Mouse (Mus musculus): ENCODE data around the gene Abraxas1. TPM values are rescaled to one million over a fixed set of nuclear protein-coding genes. Genes with fewer than 3 reads are reported as not detected.

The Abraxas1 gene
- total and polyA plus RNA-seq, 2 experiments from 2014 or later: 5.2 to 10.3 TPM

- TF ChIP-seq CTCF (IDR thresholded peaks at IDR 0.05; ENCODE audit: low read depth): no peak
- peaks cover 47% of the 10 kb centered on the region for H3K36me3 ChIP-seq (ENCODE audit: insufficient read depth)
- no peak overlapping the region for H3K9ac ChIP-seq
- no peaks in the 10 kb centered on the region for H3K9me3 ChIP-seq (ENCODE audit: low read length)
- 81% methylated on average over 5 of the region's 5 CpGs for WGBS
- no peak overlapping the region for H3K27ac ChIP-seq (ENCODE audit: low read depth, low read length)
- DNase-seq (no peak), ATAC-seq (no peak)
- no peak overlapping the region for H3K4me3 ChIP-seq (ENCODE audit: low read depth, low read length)
- 0 out of 2 replicates have a peak, but pooled peaks cover 7% of the 10 kb centered on the region for H3K4me1 ChIP-seq (ENCODE audit: insufficient read depth)
- H3K4me2 ChIP-seq (ENCODE audit: low read depth): no peak overlapping the region
- H3K27me3 ChIP-seq (ENCODE audit: insufficient read depth, low read length): no peaks in the 10 kb centered on the region
Measured at GRCm38 (mm10) chr5:100794084-100794483, 26.7 kb downstream of the Abraxas1 start.

- Histone ChIP-seq H3K4me2 (ENCODE audit: low read depth) (no peak overlapping the region), H3K4me3 (ENCODE audit: low read depth, low read length) (no peak overlapping the region), H3K27me3 (ENCODE audit: insufficient read depth, low read length) (no peaks in the 10 kb centered on the region), H3K9ac (no peak overlapping the region), H3K27ac (ENCODE audit: low read depth, low read length) (no peak overlapping the region), H3K9me3 (ENCODE audit: low read length) (no peaks in the 10 kb centered on the region), H3K36me3 (ENCODE audit: insufficient read depth) (peaks cover 64% of the 10 kb centered on the region), H3K4me1 (ENCODE audit: insufficient read depth) (no peaks in the 10 kb centered on the region)
- 91% methylated on average over 7 of the region's 7 CpGs for WGBS
- TF ChIP-seq CTCF (IDR thresholded peaks at IDR 0.05; ENCODE audit: low read depth): no peak
- no peak for ATAC-seq
- no peak for DNase-seq
Measured at GRCm38 (mm10) chr5:100792261-100792660, 28.5 kb downstream of the Abraxas1 start.

GRCm38 (mm10) chr5:100787527-100787926, 33.2 kb downstream of the Abraxas1 start:
- H3K27me3 ChIP-seq (ENCODE audit: insufficient read depth, low read length): no peaks in the 10 kb centered on the region
- no peak for TF ChIP-seq CTCF (IDR thresholded peaks at IDR 0.05; ENCODE audit: low read depth)
- no peaks in the 10 kb centered on the region for H3K9me3 ChIP-seq (ENCODE audit: low read length)
- H3K36me3 ChIP-seq (ENCODE audit: insufficient read depth): peaks cover 81% of the 10 kb centered on the region
- H3K4me3 ChIP-seq (ENCODE audit: low read depth, low read length): no peak overlapping the region
- no peak overlapping the region for H3K4me2 ChIP-seq (ENCODE audit: low read depth)
- no peaks in the 10 kb centered on the region for H3K4me1 ChIP-seq (ENCODE audit: insufficient read depth)
- ATAC-seq (no peak), DNase-seq (no peak)
- H3K27ac ChIP-seq (ENCODE audit: low read depth, low read length): no peak overlapping the region
- H3K9ac ChIP-seq: no peak overlapping the region
- WGBS: 95% methylated on average over 9 of the region's 9 CpGs

GRCm38 (mm10) chr5:100779002-100779401, 41.8 kb downstream of the Abraxas1 start:
- peaks cover 68% of the 10 kb centered on the region for H3K36me3 ChIP-seq (ENCODE audit: insufficient read depth)
- no peak for TF ChIP-seq CTCF (IDR thresholded peaks at IDR 0.05; ENCODE audit: low read depth)
- no peaks in the 10 kb centered on the region for H3K9me3 ChIP-seq (ENCODE audit: low read length)
- H3K27ac ChIP-seq (ENCODE audit: low read depth, low read length): no peak overlapping the region
- H3K4me1 ChIP-seq (ENCODE audit: insufficient read depth): no peaks in the 10 kb centered on the region
- no peak overlapping the region for H3K4me3 ChIP-seq (ENCODE audit: low read depth, low read length)
- 96% methylated on average over 13 of the region's 13 CpGs for WGBS
- no peak for DNase-seq
- H3K9ac ChIP-seq: no peak overlapping the region
- no peak for ATAC-seq
- no peak overlapping the region for H3K4me2 ChIP-seq (ENCODE audit: low read depth)
- no peaks in the 10 kb centered on the region for H3K27me3 ChIP-seq (ENCODE audit: insufficient read depth, low read length)

GRCm38 (mm10) chr5:100776900-100777299, 43.9 kb downstream of the Abraxas1 start:
- TF ChIP-seq CTCF (IDR thresholded peaks at IDR 0.05; ENCODE audit: low read depth): no peak
- Histone ChIP-seq H3K9ac (no peak overlapping the region), H3K36me3 (ENCODE audit: insufficient read depth) (peaks cover 64% of the 10 kb centered on the region), H3K4me3 (ENCODE audit: low read depth, low read length) (no peak overlapping the region), H3K4me1 (ENCODE audit: insufficient read depth) (no peaks in the 10 kb centered on the region), H3K9me3 (ENCODE audit: low read length) (no peaks in the 10 kb centered on the region), H3K27ac (ENCODE audit: low read depth, low read length) (no peak overlapping the region), H3K27me3 (ENCODE audit: insufficient read depth, low read length) (no peaks in the 10 kb centered on the region), H3K4me2 (ENCODE audit: low read depth) (no peak overlapping the region)
- ATAC-seq (no peak), DNase-seq (no peak)
- WGBS: 96% methylated on average over 5 of the region's 5 CpGs

- Histone ChIP-seq H3K36me3 (ENCODE audit: insufficient read depth) (peaks cover 64% of the 10 kb centered on the region), H3K4me3 (ENCODE audit: low read depth, low read length) (no peak overlapping the region), H3K9ac (no peak overlapping the region), H3K27ac (ENCODE audit: low read depth, low read length) (no peak overlapping the region), H3K9me3 (ENCODE audit: low read length) (no peaks in the 10 kb centered on the region), H3K27me3 (ENCODE audit: insufficient read depth, low read length) (no peaks in the 10 kb centered on the region), H3K4me2 (ENCODE audit: low read depth) (no peak overlapping the region), H3K4me1 (ENCODE audit: insufficient read depth) (no peaks in the 10 kb centered on the region)
- no peak for DNase-seq
- 94% methylated on average over 13 of the region's 13 CpGs for WGBS
- ATAC-seq: no peak
- no peak for TF ChIP-seq CTCF (IDR thresholded peaks at IDR 0.05; ENCODE audit: low read depth)
Measured at GRCm38 (mm10) chr5:100775778-100776404, 44.9 kb downstream of the Abraxas1 start.

GRCm38 (mm10) chr5:100771575-100771974, 49.2 kb downstream of the Abraxas1 start:
- DNase-seq (no peak), ATAC-seq (no peak)
- Histone ChIP-seq H3K36me3 (ENCODE audit: insufficient read depth) (peaks cover 77% of the 10 kb centered on the region), H3K4me2 (ENCODE audit: low read depth) (no peak overlapping the region), H3K27me3 (ENCODE audit: insufficient read depth, low read length) (no peaks in the 10 kb centered on the region), H3K9me3 (ENCODE audit: low read length) (no peaks in the 10 kb centered on the region), H3K9ac (no peak overlapping the region), H3K27ac (ENCODE audit: low read depth, low read length) (no peak overlapping the region), H3K4me1 (ENCODE audit: insufficient read depth) (no peaks in the 10 kb centered on the region), H3K4me3 (ENCODE audit: low read depth, low read length) (no peak overlapping the region)
- 93% methylated on average over 4 of the region's 4 CpGs for WGBS
- TF ChIP-seq CTCF (IDR thresholded peaks at IDR 0.05; ENCODE audit: low read depth): no peak

Data from forebrain, postnatal 0 days (tissue).